Mouse (Mus musculus): ENCODE measurements around the gene Stat4. TPM values are rescaled to one million over a fixed set of nuclear protein-coding genes. Genes with fewer than 3 reads are reported as not detected.
A peak's percentile ranks its signal among the peaks of the same experiment; 100 is the strongest.

The Stat4 gene
- polyA plus RNA-seq, 1 experiment from 2014 or later, result 0.24 TPM

- no peak overlapping the region for H3K27ac ChIP-seq (ENCODE audit: low read depth, low read length)
- no peak overlapping the region for H3K9ac ChIP-seq (replicated peaks; ENCODE audit: low read depth, low read length)
- no peaks in the 10 kb centered on the region for H3K27me3 ChIP-seq (ENCODE audit: control insufficient read depth, insufficient read depth, low read length)
- WGBS, result 86% methylated on average over 8 of the region's 8 CpGs
- H3K4me1 ChIP-seq (ENCODE audit: control insufficient read depth, insufficient read depth, low read length), result peaks cover 3% of the 10 kb centered on the region; the same call in 1 of the 2 replicates
- H3K4me3 ChIP-seq (ENCODE audit: low read depth, low read length), result no peak overlapping the region
- H3K36me3 ChIP-seq (ENCODE audit: control insufficient read depth, insufficient read depth, low read length), result no peaks in the 10 kb centered on the region
- ATAC-seq (ENCODE audit: low read depth), result no peak
- no peaks in the 10 kb centered on the region for H3K9me3 ChIP-seq (ENCODE audit: control insufficient read depth, low read length)
- no peak overlapping the region for H3K4me2 ChIP-seq (ENCODE audit: low read depth, low read length)
Observed at GRCm38 (mm10) chr1:51991983-51992609, 5.1 kb downstream of the Stat4 start.

GRCm38 (mm10) chr1:51996056-51996455, 9.1 kb downstream of the Stat4 start:
- no peak for ATAC-seq (ENCODE audit: low read depth)
- Histone ChIP-seq H3K4me1 (ENCODE audit: control insufficient read depth, insufficient read depth, low read length) (peaks cover 3% of the 10 kb centered on the region; the same call in 1 of the 2 replicates), H3K27me3 (ENCODE audit: control insufficient read depth, insufficient read depth, low read length) (no peaks in the 10 kb centered on the region), H3K4me2 (ENCODE audit: low read depth, low read length) (no peak overlapping the region), H3K9ac (replicated peaks; ENCODE audit: low read depth, low read length) (no peak overlapping the region), H3K9me3 (ENCODE audit: control insufficient read depth, low read length) (no peaks in the 10 kb centered on the region), H3K4me3 (ENCODE audit: low read depth, low read length) (no peak overlapping the region), H3K27ac (ENCODE audit: low read depth, low read length) (no peak overlapping the region), H3K36me3 (ENCODE audit: control insufficient read depth, insufficient read depth, low read length) (no peaks in the 10 kb centered on the region)
- 83% methylated on average over 3 of the region's 3 CpGs for WGBS

GRCm38 (mm10) chr1:51996751-51997659, 10.1 kb downstream of the Stat4 start:
- WGBS, result 57% methylated on average over 11 of the region's 11 CpGs
- no peak overlapping the region for H3K27ac ChIP-seq (ENCODE audit: low read depth, low read length)
- no peak overlapping the region for H3K4me2 ChIP-seq (ENCODE audit: low read depth, low read length)
- H3K9me3 ChIP-seq (ENCODE audit: control insufficient read depth, low read length), result no peaks in the 10 kb centered on the region
- peaks cover 3% of the 10 kb centered on the region; the same call in 1 of the 2 replicates for H3K4me1 ChIP-seq (ENCODE audit: control insufficient read depth, insufficient read depth, low read length)
- H3K4me3 ChIP-seq (ENCODE audit: low read depth, low read length), result no peak overlapping the region
- H3K9ac ChIP-seq (replicated peaks; ENCODE audit: low read depth, low read length), result no peak overlapping the region
- no peaks in the 10 kb centered on the region for H3K27me3 ChIP-seq (ENCODE audit: control insufficient read depth, insufficient read depth, low read length)
- ATAC-seq (ENCODE audit: low read depth), result peak; percentile 78; the same call in 1 of the 2 replicates
- no peaks in the 10 kb centered on the region for H3K36me3 ChIP-seq (ENCODE audit: control insufficient read depth, insufficient read depth, low read length)

- no peaks in the 10 kb centered on the region for H3K9me3 ChIP-seq (ENCODE audit: control insufficient read depth, low read length)
- H3K4me1 ChIP-seq (ENCODE audit: control insufficient read depth, insufficient read depth, low read length), result peaks cover 3% of the 10 kb centered on the region; the same call in 1 of the 2 replicates
- H3K9ac ChIP-seq (replicated peaks; ENCODE audit: low read depth, low read length), result no peak overlapping the region
- no peaks in the 10 kb centered on the region for H3K27me3 ChIP-seq (ENCODE audit: control insufficient read depth, insufficient read depth, low read length)
- 51% methylated on average over 5 of the region's 5 CpGs for WGBS
- no peak overlapping the region for H3K4me3 ChIP-seq (ENCODE audit: low read depth, low read length)
- H3K27ac ChIP-seq (ENCODE audit: low read depth, low read length), result no peak overlapping the region
- H3K4me2 ChIP-seq (ENCODE audit: low read depth, low read length), result no peak overlapping the region
- ATAC-seq (ENCODE audit: low read depth), result peak; percentile 54; the same call in 1 of the 2 replicates
- H3K36me3 ChIP-seq (ENCODE audit: control insufficient read depth, insufficient read depth, low read length), result no peaks in the 10 kb centered on the region
Observed at GRCm38 (mm10) chr1:51998542-51998941, 11.6 kb downstream of the Stat4 start.

- no peak overlapping the region for H3K4me3 ChIP-seq (ENCODE audit: low read depth, low read length)
- H3K27me3 ChIP-seq (ENCODE audit: control insufficient read depth, insufficient read depth, low read length), result no peaks in the 10 kb centered on the region
- peak; percentile 34; the same call in 1 of the 2 replicates for ATAC-seq (ENCODE audit: low read depth)
- no peaks in the 10 kb centered on the region for H3K36me3 ChIP-seq (ENCODE audit: control insufficient read depth, insufficient read depth, low read length)
- H3K27ac ChIP-seq (ENCODE audit: low read depth, low read length), result no peak overlapping the region
- no peak overlapping the region for H3K9ac ChIP-seq (replicated peaks; ENCODE audit: low read depth, low read length)
- no peaks in the 10 kb centered on the region for H3K4me1 ChIP-seq (ENCODE audit: control insufficient read depth, insufficient read depth, low read length)
- 29% methylated on average over 8 of the region's 8 CpGs for WGBS
- no peaks in the 10 kb centered on the region for H3K9me3 ChIP-seq (ENCODE audit: control insufficient read depth, low read length)
- H3K4me2 ChIP-seq (ENCODE audit: low read depth, low read length), result no peak overlapping the region
Observed at GRCm38 (mm10) chr1:52004096-52004495, 17.1 kb downstream of the Stat4 start.

- no peaks in the 10 kb centered on the region for H3K9me3 ChIP-seq (ENCODE audit: control insufficient read depth, low read length)
- H3K4me1 ChIP-seq (ENCODE audit: control insufficient read depth, insufficient read depth, low read length), result no peaks in the 10 kb centered on the region
- no peak overlapping the region for H3K27ac ChIP-seq (ENCODE audit: low read depth, low read length)
- no peaks in the 10 kb centered on the region for H3K27me3 ChIP-seq (ENCODE audit: control insufficient read depth, insufficient read depth, low read length)
- no peak overlapping the region; the same call in 1 of the 2 replicates for H3K9ac ChIP-seq (replicated peaks; ENCODE audit: low read depth, low read length)
- H3K4me2 ChIP-seq (ENCODE audit: low read depth, low read length), result peak overlapping the region; percentile 38
- 8% methylated on average over 11 of the region's 11 CpGs for WGBS
- peak overlapping the region; percentile 9; the same call in 1 of the 2 replicates for H3K4me3 ChIP-seq (ENCODE audit: low read depth, low read length)
- H3K36me3 ChIP-seq (ENCODE audit: control insufficient read depth, insufficient read depth, low read length), result no peaks in the 10 kb centered on the region
- ATAC-seq (ENCODE audit: low read depth), result no peak
Observed at GRCm38 (mm10) chr1:52008443-52008842, 21.5 kb downstream of the Stat4 start.

GRCm38 (mm10) chr1:52008947-52009346, 22.0 kb downstream of the Stat4 start:
- Histone ChIP-seq H3K4me2 (ENCODE audit: low read depth, low read length) (peak overlapping the region; percentile 38), H3K27me3 (ENCODE audit: control insufficient read depth, insufficient read depth, low read length) (no peaks in the 10 kb centered on the region), H3K9me3 (ENCODE audit: control insufficient read depth, low read length) (no peaks in the 10 kb centered on the region), H3K27ac (ENCODE audit: low read depth, low read length) (no peak overlapping the region), H3K36me3 (ENCODE audit: control insufficient read depth, insufficient read depth, low read length) (no peaks in the 10 kb centered on the region), H3K4me1 (ENCODE audit: control insufficient read depth, insufficient read depth, low read length) (no peaks in the 10 kb centered on the region), H3K4me3 (ENCODE audit: low read depth, low read length) (peak overlapping the region; percentile 9; the same call in 1 of the 2 replicates), H3K9ac (replicated peaks; ENCODE audit: low read depth, low read length) (no peak overlapping the region)
- ATAC-seq (ENCODE audit: low read depth), result no peak
- 1% methylated on average over 12 of the region's 12 CpGs for WGBS

- no peaks in the 10 kb centered on the region for H3K36me3 ChIP-seq (ENCODE audit: control insufficient read depth, insufficient read depth, low read length)
- H3K4me1 ChIP-seq (ENCODE audit: control insufficient read depth, insufficient read depth, low read length), result no peaks in the 10 kb centered on the region
- no peak overlapping the region for H3K9ac ChIP-seq (replicated peaks; ENCODE audit: low read depth, low read length)
- no peak for ATAC-seq (ENCODE audit: low read depth)
- no peaks in the 10 kb centered on the region for H3K9me3 ChIP-seq (ENCODE audit: control insufficient read depth, low read length)
- no peak overlapping the region for H3K4me2 ChIP-seq (ENCODE audit: low read depth, low read length)
- H3K27me3 ChIP-seq (ENCODE audit: control insufficient read depth, insufficient read depth, low read length), result no peaks in the 10 kb centered on the region
- no peak overlapping the region for H3K4me3 ChIP-seq (ENCODE audit: low read depth, low read length)
- 90% methylated on average over 5 of the region's 5 CpGs for WGBS
- no peak overlapping the region for H3K27ac ChIP-seq (ENCODE audit: low read depth, low read length)
Observed at GRCm38 (mm10) chr1:52010741-52011140, 23.8 kb downstream of the Stat4 start.

- H3K27ac ChIP-seq (ENCODE audit: low read depth, low read length), result no peak overlapping the region
- H3K27me3 ChIP-seq (ENCODE audit: control insufficient read depth, insufficient read depth, low read length), result no peaks in the 10 kb centered on the region
- ATAC-seq (ENCODE audit: low read depth), result no peak
- H3K4me1 ChIP-seq (ENCODE audit: control insufficient read depth, insufficient read depth, low read length), result no peaks in the 10 kb centered on the region
- no peaks in the 10 kb centered on the region for H3K9me3 ChIP-seq (ENCODE audit: control insufficient read depth, low read length)
- H3K4me3 ChIP-seq (ENCODE audit: low read depth, low read length), result no peak overlapping the region
- H3K36me3 ChIP-seq (ENCODE audit: control insufficient read depth, insufficient read depth, low read length), result no peaks in the 10 kb centered on the region
- no peak overlapping the region for H3K9ac ChIP-seq (replicated peaks; ENCODE audit: low read depth, low read length)
- WGBS, result 63% methylated on average over 2 of the region's 3 CpGs
- H3K4me2 ChIP-seq (ENCODE audit: low read depth, low read length), result no peak overlapping the region
Observed at GRCm38 (mm10) chr1:52011227-52011626, 24.3 kb downstream of the Stat4 start.
